Mouse (Mus musculus) gonadal fat pad, adult 2 months (tissue): ENCODE measurements around the gene Disp1. TPM values are rescaled to one million over a fixed set of nuclear protein-coding genes. Genes with fewer than 3 reads are reported as not detected.

ENCODE experiments used
- DNase-seq: peaks from one replicate; pipeline ENCODE4 v3.0.0-alpha.2; 2012; ENCODE audit warnings: low read depth
- polyA plus RNA-seq: library from polyadenylated mRNA; depleted of rRNA; stranded (reverse); fragments of >200 nt; gene quantifications from 2 replicates; pipeline ENCODE4 v1.2.3, GENCODE M21; 2012; rRNA removed

The Disp1 gene
- polyA plus RNA-seq: 12.1 and 16.4 TPM in 2 replicates

- no peak for DNase-seq
These were observed at the start of gene Disp1 for GRCm38 (mm10) chr1:183220796-183221718. Gene Disp1 (minus strand): TSS chr1:183221522.

- DNase-seq: no peak
These were observed 46.3 kb upstream of the Disp1 start for GRCm38 (mm10) chr1:183267666-183268065.

GRCm38 (mm10) chr1:183265921-183266467, 44.7 kb upstream of the Disp1 start:
- DNase-seq: no peak

GRCm38 (mm10) chr1:183264145-183265008, 43.1 kb upstream of the Disp1 start:
- DNase-seq: no peak

GRCm38 (mm10) chr1:183252574-183252973, 31.3 kb upstream of the Disp1 start:
- DNase-seq: no peak

GRCm38 (mm10) chr1:183251818-183252217, 30.5 kb upstream of the Disp1 start:
- DNase-seq: no peak

- no peak for DNase-seq
These were observed 29.3 kb upstream of the Disp1 start for GRCm38 (mm10) chr1:183250612-183251011.

- DNase-seq: no peak
These were observed 26.8 kb upstream of the Disp1 start for GRCm38 (mm10) chr1:183248144-183248543.

GRCm38 (mm10) chr1:183243293-183243692, 22.0 kb upstream of the Disp1 start:
- no peak for DNase-seq

- no peak for DNase-seq
These were observed 16.6 kb upstream of the Disp1 start for GRCm38 (mm10) chr1:183237901-183238300.

GRCm38 (mm10) chr1:183236460-183236859, 15.1 kb upstream of the Disp1 start:
- DNase-seq: no peak

- DNase-seq: no peak
These were observed 12.4 kb upstream of the Disp1 start for GRCm38 (mm10) chr1:183233679-183234174.

- no peak for DNase-seq
These were observed 11.8 kb upstream of the Disp1 start for GRCm38 (mm10) chr1:183232985-183233678.

GRCm38 (mm10) chr1:183227469-183227868, 6.1 kb upstream of the Disp1 start:
- DNase-seq: no peak

- no peak for DNase-seq
These were observed 2.3 kb downstream of the Disp1 start for GRCm38 (mm10) chr1:183219021-183219420.

GRCm38 (mm10) chr1:183216691-183217090, 4.6 kb downstream of the Disp1 start:
- no peak for DNase-seq

GRCm38 (mm10) chr1:183215706-183216105, 5.6 kb downstream of the Disp1 start:
- no peak for DNase-seq

GRCm38 (mm10) chr1:183213850-183214249, 7.5 kb downstream of the Disp1 start:
- no peak for DNase-seq

GRCm38 (mm10) chr1:183212757-183213211, 8.5 kb downstream of the Disp1 start:
- DNase-seq: no peak

GRCm38 (mm10) chr1:183210115-183210514, 11.2 kb downstream of the Disp1 start:
- no peak for DNase-seq

- DNase-seq: no peak
These were observed 13.7 kb downstream of the Disp1 start for GRCm38 (mm10) chr1:183207623-183208022.
